Mouse (Mus musculus): ENCODE results near the gene Midn. TPM values are rescaled to one million over a fixed set of nuclear protein-coding genes. Genes with fewer than 3 reads are reported as not detected.

The Midn gene
- total and polyA plus RNA-seq, 3 experiments: 8.1 to 26.7 TPM; not detected in 1

DNA sequence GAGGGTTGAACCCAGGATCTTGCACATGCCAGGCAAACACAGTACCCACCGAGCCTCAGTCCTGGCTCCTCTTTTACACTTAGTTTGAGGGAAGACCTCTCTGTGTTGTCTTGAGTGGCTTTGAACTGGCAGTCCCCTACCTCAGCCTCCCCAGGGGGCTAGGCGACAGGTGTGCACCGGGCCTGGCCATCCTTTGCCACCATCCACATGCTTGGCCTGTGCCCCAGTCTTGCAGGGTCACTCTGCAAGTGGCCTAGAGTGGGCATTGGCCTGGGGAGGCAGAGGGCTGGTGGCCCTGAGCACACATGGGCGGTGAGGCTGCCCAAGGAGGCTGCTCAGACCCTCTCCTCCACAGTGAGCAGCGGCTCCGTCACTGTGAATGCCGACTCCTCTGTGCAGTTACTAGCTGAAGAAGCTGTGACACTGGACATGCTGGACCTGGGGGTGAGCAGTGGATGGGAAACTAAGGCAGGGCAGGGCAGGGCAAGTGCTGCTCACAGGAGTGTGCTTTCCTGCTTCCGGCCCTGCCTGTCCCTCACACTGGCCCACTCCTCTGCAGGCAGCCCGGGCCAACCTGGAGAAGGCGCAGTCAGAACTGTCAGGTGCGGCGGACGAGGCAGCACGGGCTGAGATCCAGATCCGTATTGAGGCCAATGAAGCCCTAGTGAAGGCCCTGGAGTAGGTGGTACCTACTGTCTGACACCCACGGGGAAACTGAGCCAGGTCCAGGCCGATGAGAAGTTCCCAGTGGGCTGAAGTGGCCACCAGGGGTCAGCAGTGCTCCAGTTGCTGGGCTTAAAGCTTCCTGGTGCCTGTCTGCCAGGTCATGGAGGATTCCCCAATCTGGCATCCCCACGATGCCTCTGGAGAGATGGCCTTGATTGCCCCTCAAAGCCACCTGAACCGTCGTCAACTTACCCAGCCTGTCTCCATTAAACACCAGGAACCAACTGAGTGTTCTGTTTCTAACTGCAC, 2.9 kb upstream of the Midn start:
- peak; percentile 63 for DNase-seq (ENCODE audit: low read depth, low spot score)
- no peak overlapping the region for H3K9ac ChIP-seq (ENCODE audit: control insufficient read depth, low read depth, low read length, poor library complexity, severe bottlenecking)
- peak overlapping the region; percentile 30; the same call in 1 of the 2 replicates for H3K27ac ChIP-seq (ENCODE audit: control insufficient read depth, low read depth, low read length)

DNA sequence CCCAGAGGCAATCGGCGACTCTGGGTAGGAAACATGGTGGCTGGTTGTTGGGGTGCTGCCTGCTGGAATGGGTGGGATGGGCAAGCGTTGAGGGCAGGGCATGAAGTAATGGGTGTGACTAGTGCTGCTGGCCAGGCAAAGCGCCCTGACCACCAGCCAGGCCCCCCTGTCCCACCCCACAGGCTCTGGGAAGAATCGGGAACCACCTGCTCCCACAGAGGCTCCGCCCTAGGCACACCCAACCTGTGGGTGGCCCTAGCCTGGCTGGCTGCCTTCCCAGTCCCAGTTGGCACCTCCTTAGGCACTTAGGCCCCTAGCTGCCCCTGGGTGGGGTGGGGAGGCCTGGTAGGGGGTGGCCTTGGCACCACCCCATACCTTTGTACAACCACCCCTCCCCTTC, 2.2 kb upstream of the Midn start:
- TF ChIP-seq GATA1 (IDR thresholded peaks at IDR 0.05; ENCODE audit: low read depth, low read length): no peak
- 0 out of 2 replicates have a peak, but pooled peaks have one; percentile 21 for TF ChIP-seq MAZ (IDR thresholded peaks at IDR 0.05; ENCODE audit: low read depth, low read length)
- no peak for TF ChIP-seq TAL1 (IDR thresholded peaks at IDR 0.05; ENCODE audit: low read length)
- Histone ChIP-seq H3K9me3 (replicated peaks; ENCODE audit: insufficient read depth, low read length) (no peaks in the 10 kb centered on the region), H3K4me1 (ENCODE audit: control insufficient read depth in 1 of 2, insufficient read depth in 2 of 2, low read length in 2 of 2) (peaks cover 0 to 35% of the 10 kb centered on the region in 2 experiments; a peak in 2 of 4 replicates), H3K36me3 (ENCODE audit: control insufficient read depth in 1 of 2, insufficient read depth in 2 of 2, low read length in 2 of 2) (peaks cover 0 to 11% of the 10 kb centered on the region in 2 experiments; a peak in 2 of 4 replicates), H3K4me3 (ENCODE audit: control insufficient read depth in 1 of 2, insufficient read depth in 1 of 2, low read depth in 2 of 2, low read length in 2 of 2) (no peak overlapping the region), H3K79me2 (ENCODE audit: control insufficient read depth, insufficient read depth, low read length, poor library complexity) (peaks cover 35% of the 10 kb centered on the region), H3K27me3 (ENCODE audit: control insufficient read depth in 1 of 2, insufficient read depth in 2 of 2, low read length in 2 of 2) (no peaks in the 10 kb centered on the region), H3K27ac (ENCODE audit: control insufficient read depth, low read depth, low read length) (peak overlapping the region; percentile 30; the same call in 1 of the 2 replicates), H3K9ac (ENCODE audit: control insufficient read depth, low read depth, low read length, poor library complexity, severe bottlenecking) (no peak overlapping the region)
- peak; percentile 51 for DNase-seq (ENCODE audit: low read depth, low spot score)

More for the DNA sequence above, 2.9 kb upstream of the Midn start:
- no peaks in the 10 kb centered on the region for H3K9me3 ChIP-seq (replicated peaks; ENCODE audit: insufficient read depth, low read length)
- TF ChIP-seq BHLHE40 (IDR thresholded peaks at IDR 0.05; ENCODE audit: borderline replicate concordance, low read depth, low read length) (no peak), CTCF (IDR thresholded peaks at IDR 0.05 in 2 of 3, conservative IDR thresholded peaks at IDR 0.05 in 1 of 3; ENCODE audit: control insufficient read depth in 1 of 3, insufficient read depth in 1 of 3, low read depth in 2 of 3, low read length in 3 of 3, poor library complexity in 1 of 3, severe bottlenecking in 1 of 3) (peak; percentile 74 to 85 (median 83)), SIN3A (IDR thresholded peaks at IDR 0.05; ENCODE audit: low read length) (no peak), HCFC1 (IDR thresholded peaks at IDR 0.05; ENCODE audit: low read depth, low read length) (no peak), CHD1 (IDR thresholded peaks at IDR 0.05; ENCODE audit: low read depth, low read length) (no peak), ZC3H11A (IDR thresholded peaks at IDR 0.05; ENCODE audit: low read depth, low read length) (peak; percentile 42), ETS1 (IDR thresholded peaks at IDR 0.05; ENCODE audit: low read depth, low read length) (no peak), USF1 (IDR thresholded peaks at IDR 0.05; ENCODE audit: low read depth, low read length) (no peak), RCOR1 (IDR thresholded peaks at IDR 0.05; ENCODE audit: low read depth, low read length) (no peak), ELF1 (IDR thresholded peaks at IDR 0.05; ENCODE audit: low read depth, low read length) (0 out of 2 replicates have a peak, but pooled peaks have one; percentile 26), SMC3 (IDR thresholded peaks at IDR 0.05; ENCODE audit: low read depth, low read length) (peak; percentile 71), RAD21 (IDR thresholded peaks at IDR 0.05; ENCODE audit: low read depth, low read length) (peak; percentile 55), CHD2 (IDR thresholded peaks at IDR 0.05; ENCODE audit: low read length) (no peak)
- peaks cover 28% of the 10 kb centered on the region for H3K79me2 ChIP-seq (ENCODE audit: control insufficient read depth, insufficient read depth, low read length, poor library complexity)
- H3K4me1 ChIP-seq (ENCODE audit: control insufficient read depth in 1 of 2, insufficient read depth in 2 of 2, low read length in 2 of 2): peaks cover 0 to 37% of the 10 kb centered on the region in 2 experiments; a peak in 3 of 4 replicates
- no peak overlapping the region for H3K4me3 ChIP-seq (ENCODE audit: control insufficient read depth in 1 of 2, insufficient read depth in 1 of 2, low read depth in 2 of 2, low read length in 2 of 2)
- H3K27me3 ChIP-seq (ENCODE audit: control insufficient read depth in 1 of 2, insufficient read depth in 2 of 2, low read length in 2 of 2): no peaks in the 10 kb centered on the region
- H3K36me3 ChIP-seq (ENCODE audit: control insufficient read depth in 1 of 2, insufficient read depth in 2 of 2, low read length in 2 of 2): peaks cover 0 to 11% of the 10 kb centered on the region in 2 experiments; a peak in 2 of 4 replicates

Data from MEL (cell line).